ENCODE assay signal across 27 mouse cellular contexts in the genomic region with DNA sequence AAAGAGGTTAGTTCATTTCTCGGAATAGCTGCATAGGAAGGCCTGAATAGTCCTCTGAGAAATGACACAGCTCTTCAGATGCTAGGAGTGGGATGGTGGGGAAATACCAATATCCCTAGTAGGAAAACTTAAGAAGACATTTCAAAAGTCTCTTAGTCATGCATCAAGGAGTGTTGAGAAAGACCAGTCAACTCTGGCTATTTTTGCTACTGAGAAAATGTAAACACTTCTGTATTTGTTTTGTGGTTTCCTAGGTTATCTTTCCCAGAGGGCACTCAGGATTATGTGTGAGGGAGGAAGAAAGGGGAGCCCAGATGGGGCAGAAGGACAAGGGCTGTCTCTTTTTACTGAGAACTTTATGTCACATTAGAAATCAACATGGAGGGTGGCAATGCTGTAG.
A peak's percentile ranks its signal among the peaks of the same experiment; 100 is the strongest.
DNase-seq lines count a peak whose midpoint lies in the region; ATAC-seq and TF ChIP-seq lines count a peak whose summit lies in the region.
"Had no signal": no experiment of that assay in that cellular context is flagged by ENCODE, and none has a peak within 500 bp of the region (broad histone marks: within the 10 kb centered on the region; RNA-seq: fewer than 3 reads in every experiment).

No protein-coding gene starts in this region.

- peak; percentile 62; the same call in 1 of the 2 replicates for ATAC-seq in lung, embryonic 14.5 days (ENCODE audit: insufficient read depth)
- peak; percentile 34 for ATAC-seq in Patski
- ATAC-seq in lung, postnatal 0 days = peak; percentile 92
- peak; percentile 71; the same call in 1 of the 2 replicates for ATAC-seq in stomach, postnatal 0 days (ENCODE audit: low FRiP score, low TSS enrichment)
- ATAC-seq: hindbrain, embryonic 16.5 days; intestine, embryonic 15.5 days; liver, postnatal 0 days had no signal

- H3K27me3 ChIP-seq in lung, embryonic 14.5 days (ENCODE audit: insufficient read depth, low read length) = no peaks in the 10 kb centered on the region
- no peaks in the 10 kb centered on the region for H3K27me3 ChIP-seq in Patski
- no peaks in the 10 kb centered on the region for H3K27me3 ChIP-seq in lung, postnatal 0 days (replicated peaks; ENCODE audit: insufficient read depth, low read length)
- no peaks in the 10 kb centered on the region for H3K27me3 ChIP-seq in stomach, postnatal 0 days (ENCODE audit: control insufficient read depth, insufficient read depth, low read length)
- H3K27me3 ChIP-seq: forebrain, embryonic 12.5 days; intestine, embryonic 15.5 days; limb, embryonic 12.5 days; midbrain, embryonic 12.5 days had no signal

- peak; percentile 68 for DNase-seq in lung, embryonic 14.5 days
- no peak for DNase-seq in lung, postnatal 14 days
- DNase-seq in Patski (ENCODE audit: low read depth, low spot score) = peak; percentile 33
- DNase-seq in lung, postnatal 0 days (ENCODE audit: low spot score) = peak; percentile 95
- no peak for DNase-seq in stomach, postnatal 0 days (ENCODE audit: low spot score)
- DNase-seq in gastrocnemius, postnatal 14 days = no peak
- no peak for DNase-seq in adrenal gland, adult 2 months
- no peak for DNase-seq in embryo, embryonic 10 days (ENCODE audit: low spot score)
- DNase-seq: cerebellum, adult 18-20 months; cerebellum, postnatal 36 days; heart, postnatal 10 days; kidney, adult 9 months; kidney, postnatal 25 days; layer of hippocampus, postnatal 36 days; liver, postnatal 0 days; right cerebral cortex, postnatal 14 days; spleen, adult 18-20 months; thymus, postnatal 14 days had no signal

- peak; percentile 98 for TF ChIP-seq EP300 in lung, postnatal 0 days (IDR thresholded peaks at IDR 0.05)
- peak; percentile 68 for TF ChIP-seq EP300 in stomach, postnatal 0 days (optimal IDR thresholded peaks at IDR 0.05)

- intact Hi-C loops in gastrocnemius, postnatal 14 days (cut with DNase I; ENCODE audit: low total_unique reads) = no loop called here

- H3K36me3 ChIP-seq in lung, embryonic 14.5 days (ENCODE audit: insufficient read depth) = no peaks in the 10 kb centered on the region
- H3K36me3 ChIP-seq in lung, postnatal 0 days (ENCODE audit: insufficient read depth, low read length) = no peaks in the 10 kb centered on the region
- no peaks in the 10 kb centered on the region for H3K36me3 ChIP-seq in stomach, postnatal 0 days (ENCODE audit: control insufficient read depth, insufficient read depth, low read length)
- H3K36me3 ChIP-seq: forebrain, embryonic 12.5 days; heart, embryonic 10.5 days; hindbrain, embryonic 10.5 days; intestine, embryonic 15.5 days; limb, embryonic 12.5 days; midbrain, embryonic 12.5 days had no signal

- H3K4me3 ChIP-seq in lung, embryonic 14.5 days (ENCODE audit: low read depth, low read length) = no peak overlapping the region
- H3K4me3 ChIP-seq in lung, postnatal 0 days (ENCODE audit: low read depth, low read length) = no peak overlapping the region
- H3K4me3 ChIP-seq in stomach, postnatal 0 days (ENCODE audit: low read depth, low read length) = no peak overlapping the region
- H3K4me3 ChIP-seq: forebrain, embryonic 12.5 days; heart, embryonic 10.5 days; hindbrain, embryonic 10.5 days; intestine, embryonic 15.5 days; layer of hippocampus, adult 2 months; limb, embryonic 12.5 days; midbrain, embryonic 12.5 days had no signal

- 49% methylated on average over 1 of the region's 1 CpGs for WGBS in lung, embryonic 14.5 days
- 30% methylated on average over 1 of the region's 1 CpGs for WGBS in lung, postnatal 0 days
- 71% methylated on average over 1 of the region's 1 CpGs for WGBS in stomach, postnatal 0 days

- H3K9me3 ChIP-seq in lung, embryonic 14.5 days (ENCODE audit: low read depth, low read length) = peaks cover 6% of the 10 kb centered on the region; the same call in 1 of the 2 replicates
- no peaks in the 10 kb centered on the region for H3K9me3 ChIP-seq in lung, postnatal 0 days (ENCODE audit: low read length)
- no peaks in the 10 kb centered on the region for H3K9me3 ChIP-seq in stomach, postnatal 0 days (ENCODE audit: control insufficient read depth, low read length)
- H3K9me3 ChIP-seq: forebrain, embryonic 12.5 days; heart, embryonic 10.5 days; intestine, embryonic 15.5 days; midbrain, embryonic 12.5 days had no signal

- CTCF ChIA-PET in Patski (lab: Charles Lee) = no interaction called here

- no peak for TF ChIP-seq CTCF in lung, embryonic 14.5 days (IDR thresholded peaks at IDR 0.05; ENCODE audit: low read depth)
- TF ChIP-seq CTCF in Patski (IDR thresholded peaks at IDR 0.05) = no peak
- no peak for TF ChIP-seq CTCF in lung, postnatal 0 days (IDR thresholded peaks at IDR 0.05)
- TF ChIP-seq CTCF in stomach, postnatal 0 days (IDR thresholded peaks at IDR 0.05; ENCODE audit: low read depth) = no peak

- POLR2A ChIA-PET in Patski (lab: Charles Lee) = interaction anchor here (0.5 kb wide), 1 partner anchor 37 kb away, joined by 6 read pairs; no protein-coding TSS in a partner anchor

- H3K4me1 ChIP-seq in lung, embryonic 14.5 days (ENCODE audit: insufficient read depth) = peaks cover 11% of the 10 kb centered on the region
- 0 out of 2 replicates have a peak, but pooled peaks cover 2% of the 10 kb centered on the region for H3K4me1 ChIP-seq in lung, postnatal 0 days (ENCODE audit: insufficient read depth, low read depth, low read length)
- H3K4me1 ChIP-seq in stomach, postnatal 0 days (replicated peaks; ENCODE audit: control insufficient read depth, insufficient read depth) = no peaks in the 10 kb centered on the region; the same call in 1 of the 2 replicates
- H3K4me1 ChIP-seq: forebrain, embryonic 12.5 days; heart, embryonic 10.5 days; hindbrain, embryonic 10.5 days; intestine, embryonic 15.5 days; limb, embryonic 12.5 days; midbrain, embryonic 12.5 days had no signal

- 0 out of 2 replicates have a peak overlapping the region, but pooled peaks have one; percentile 39 for H3K27ac ChIP-seq in lung, embryonic 14.5 days (ENCODE audit: low read depth)
- peak overlapping the region; percentile 4; the same call in 1 of the 2 replicates for H3K27ac ChIP-seq in lung, postnatal 0 days (ENCODE audit: low read length)
- H3K27ac ChIP-seq in stomach, postnatal 0 days (replicated peaks) = no peak overlapping the region
- H3K27ac ChIP-seq: forebrain, embryonic 12.5 days; heart, embryonic 10.5 days; hindbrain, embryonic 10.5 days; intestine, embryonic 15.5 days; layer of hippocampus, adult 2 months; limb, embryonic 12.5 days; midbrain, embryonic 12.5 days had no signal

- H3K9ac ChIP-seq in lung, embryonic 14.5 days = no peak overlapping the region
- H3K9ac ChIP-seq in lung, postnatal 0 days (replicated peaks; ENCODE audit: low read depth) = no peak overlapping the region
- no peak overlapping the region for H3K9ac ChIP-seq in stomach, postnatal 0 days (ENCODE audit: low read length)
- H3K9ac ChIP-seq: forebrain, embryonic 12.5 days; intestine, embryonic 15.5 days; limb, embryonic 12.5 days; liver, postnatal 0 days; midbrain, embryonic 12.5 days had no signal

- no peak overlapping the region for H3K4me2 ChIP-seq in lung, embryonic 14.5 days
- H3K4me2 ChIP-seq in lung, postnatal 0 days (replicated peaks; ENCODE audit: low read depth, low read length) = no peak overlapping the region
- no peak overlapping the region for H3K4me2 ChIP-seq in stomach, postnatal 0 days (replicated peaks; ENCODE audit: low read depth)
- H3K4me2 ChIP-seq: forebrain, embryonic 12.5 days; intestine, embryonic 15.5 days; limb, embryonic 12.5 days; liver, embryonic 11.5 days; midbrain, embryonic 12.5 days had no signal

- in situ Hi-C loops in Patski (cut with MboI; ENCODE audit: low pct_unique_long_range_greater_than_20kb) = no loop called here

Comparison
In these comparisons a context has a peak if more than half of its experiments do, and no peak if none do; other contexts are left out.
1. DNase-seq: peak in lung, embryonic 14.5 days (single experiment), Patski (single experiment) and lung, postnatal 0 days (single experiment); none in lung, postnatal 14 days (single experiment), stomach, postnatal 0 days (single experiment), gastrocnemius, postnatal 14 days (single experiment), adrenal gland, adult 2 months (single experiment) and embryo, embryonic 10 days (single experiment).
2. ATAC-seq: peak in every context shown above with its lines; median percentile 92 in lung, postnatal 0 days; 71 in stomach, postnatal 0 days; 62 in lung, embryonic 14.5 days; 34 in Patski.